Mouse (Mus musculus): ENCODE data around the gene Galt.

The Galt gene

DNA sequence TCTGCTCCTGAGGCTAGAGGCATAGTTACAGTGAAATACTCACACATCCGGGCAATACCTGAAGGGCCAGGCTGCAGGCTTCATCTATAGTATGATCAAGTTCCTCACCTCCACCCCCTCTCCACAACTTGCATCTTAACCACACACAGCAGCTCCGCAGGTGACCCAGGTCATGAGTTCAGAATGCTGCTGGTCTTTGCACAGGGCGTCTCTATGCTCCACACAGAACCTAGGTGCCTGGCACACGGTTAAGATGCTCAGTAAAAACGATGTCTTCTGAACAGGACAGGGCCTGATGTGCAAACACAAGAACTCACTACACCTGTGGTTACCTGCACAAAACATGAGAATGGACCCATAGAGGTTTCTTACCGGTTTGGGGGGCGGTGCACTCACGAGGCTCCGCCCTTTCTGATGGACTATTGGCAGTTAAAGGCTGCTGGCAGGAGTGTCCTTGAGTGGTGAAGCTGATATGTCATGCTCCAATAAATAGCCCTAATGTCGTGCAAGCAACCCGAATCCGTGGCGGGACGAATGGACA lies at the start of gene Galt:
Gene Galt, plus strand, starts transcription at position 432 of the 541 bp plus-strand sequence.
- peak; percentile 90 for DNase-seq

DNA sequence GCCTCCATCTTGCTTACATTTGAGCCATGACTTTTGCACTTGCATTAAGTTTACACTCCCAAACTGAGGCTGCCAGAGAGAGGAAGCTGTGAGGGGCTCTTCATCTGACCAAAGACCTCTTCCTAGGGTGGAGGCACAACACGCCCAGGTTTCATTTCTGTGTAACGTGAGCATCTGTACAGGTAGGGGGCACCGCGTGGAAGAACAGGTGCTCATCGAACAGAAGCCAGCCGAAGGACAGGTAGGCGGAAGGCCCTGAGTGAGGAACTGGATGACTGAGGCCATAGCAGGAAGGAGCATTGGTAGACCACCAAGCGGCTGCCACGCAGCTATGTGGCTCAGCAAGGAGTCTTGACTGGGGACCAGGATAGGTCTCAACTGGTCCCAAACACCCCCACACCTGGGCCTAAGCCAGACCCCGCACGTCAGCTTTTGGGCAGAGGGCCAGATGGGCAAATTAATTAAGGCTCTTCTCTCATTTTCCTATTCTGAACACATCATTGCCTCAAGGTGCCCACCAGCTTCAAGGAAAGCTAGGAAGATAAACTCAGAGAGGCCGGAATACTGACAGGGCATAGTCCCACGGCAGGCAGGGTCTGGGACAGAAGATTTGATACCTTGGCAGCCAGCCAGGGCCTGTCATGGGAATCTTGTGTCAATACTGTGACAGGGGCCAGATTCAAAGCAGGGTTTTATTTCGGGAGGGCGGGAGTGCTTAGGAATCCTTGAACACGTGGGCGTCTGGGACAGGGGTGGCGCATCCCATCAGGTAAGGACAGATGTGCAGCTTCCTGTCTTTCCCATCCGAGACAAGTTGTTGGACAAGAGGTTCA lies 48.9 kb upstream of the Galt start:
- peak; percentile 59 for DNase-seq

DNA sequence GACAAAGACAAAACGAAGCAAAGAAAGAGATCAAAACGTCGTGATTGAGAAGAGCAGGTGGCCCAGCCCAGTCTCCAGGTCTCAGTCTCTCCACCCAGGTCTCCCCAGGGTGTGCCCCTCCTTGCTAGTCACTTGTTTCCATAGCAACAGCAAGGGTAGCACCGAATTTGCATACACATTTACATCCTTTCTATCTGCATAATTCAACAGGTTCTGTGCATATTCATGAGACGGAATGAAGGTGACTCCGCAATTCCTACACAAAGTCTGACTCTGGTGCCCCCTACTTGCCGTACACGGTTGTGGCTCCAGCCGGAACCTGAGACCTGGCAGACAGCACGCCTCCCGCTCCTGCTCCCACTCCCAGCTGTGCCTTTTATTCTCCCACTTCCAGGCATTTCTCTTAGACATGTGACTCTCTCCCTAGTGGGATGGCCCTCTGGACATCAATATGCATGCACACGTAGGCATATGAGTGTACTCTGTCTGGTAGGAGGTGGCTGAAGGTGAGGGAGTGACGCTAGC lies 48.0 kb upstream of the Galt start:
- peak; percentile 81 for DNase-seq

DNA sequence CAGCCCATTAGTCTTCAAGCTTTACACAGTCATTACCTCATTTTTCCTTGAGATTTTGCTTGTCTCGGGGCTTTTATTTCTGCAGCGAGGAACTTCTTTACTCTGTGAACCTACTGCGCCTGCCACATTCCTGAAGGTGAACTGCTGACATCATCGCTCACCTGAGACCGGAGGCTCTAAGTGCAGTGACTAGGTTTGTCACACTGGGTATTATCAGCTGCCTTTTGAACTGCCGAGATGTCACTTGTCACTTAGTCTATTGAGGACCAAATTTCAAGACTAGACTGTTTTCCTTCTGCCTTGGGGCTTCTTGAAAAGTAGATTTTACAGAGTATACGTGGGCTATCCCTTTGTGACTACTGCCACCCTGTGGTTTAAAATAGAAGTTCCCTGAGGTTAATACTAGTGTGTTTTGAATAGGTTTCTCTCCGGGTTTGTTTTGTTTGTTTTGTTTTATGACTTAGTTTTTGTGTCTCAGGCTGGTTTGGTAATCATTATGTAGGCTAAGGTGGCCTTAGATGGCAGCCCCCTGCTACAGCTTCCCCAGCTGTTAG lies 46.8 kb upstream of the Galt start:
- DNase-seq, result no peak

DNA sequence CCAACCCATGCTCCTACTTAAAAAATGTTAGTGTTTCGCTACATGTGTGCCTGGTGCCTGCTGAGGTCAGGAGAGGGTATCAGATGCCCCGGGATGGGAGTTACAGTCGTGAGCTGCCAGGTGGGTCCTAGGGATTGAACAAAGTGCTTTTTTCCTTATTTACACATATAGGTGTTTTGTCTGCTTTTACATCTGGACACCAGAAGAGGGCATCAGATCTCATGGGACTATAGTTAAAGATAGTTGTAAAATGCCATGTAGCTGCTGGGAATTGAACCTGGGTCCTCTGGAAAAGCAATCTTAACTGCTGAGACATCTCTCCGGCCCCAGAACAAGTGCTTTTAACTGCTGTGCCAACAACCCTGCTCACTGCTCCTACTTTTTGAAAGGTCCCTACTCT lies 44.8 kb upstream of the Galt start:
- DNase-seq, result no peak

DNA sequence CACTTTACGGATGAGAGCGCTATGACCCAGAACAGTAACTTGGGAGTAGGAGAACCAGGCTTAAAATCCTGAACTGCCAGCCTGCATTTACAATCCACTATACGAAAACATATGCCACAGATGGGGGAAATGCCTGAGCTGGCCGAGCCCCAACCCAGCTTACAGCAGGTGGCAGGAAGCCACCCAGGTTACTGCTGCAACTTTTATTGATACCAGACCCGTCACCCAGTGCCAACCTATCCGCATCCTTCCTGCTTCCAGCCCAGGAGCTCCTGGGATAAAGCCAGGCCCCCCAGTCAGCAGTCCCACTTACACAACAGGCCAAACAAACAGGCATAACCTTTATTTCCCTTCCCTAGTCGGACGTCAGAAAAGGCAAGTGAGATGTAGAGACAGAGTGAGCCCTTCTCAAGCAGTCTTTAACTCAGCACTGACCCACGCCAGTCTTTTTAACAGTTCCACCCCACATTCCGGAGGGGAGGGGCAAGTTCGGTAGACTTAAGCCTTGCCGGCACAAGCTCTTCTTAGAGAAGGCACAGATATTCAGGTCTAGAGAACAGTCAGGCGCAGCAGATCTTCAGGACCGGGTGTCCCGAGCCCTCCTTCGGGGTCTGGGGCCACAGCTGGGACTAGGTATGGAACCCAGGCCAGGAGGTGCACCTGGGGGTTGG lies 43.2 kb upstream of the Galt start:
- peak; percentile 77 for DNase-seq

DNA sequence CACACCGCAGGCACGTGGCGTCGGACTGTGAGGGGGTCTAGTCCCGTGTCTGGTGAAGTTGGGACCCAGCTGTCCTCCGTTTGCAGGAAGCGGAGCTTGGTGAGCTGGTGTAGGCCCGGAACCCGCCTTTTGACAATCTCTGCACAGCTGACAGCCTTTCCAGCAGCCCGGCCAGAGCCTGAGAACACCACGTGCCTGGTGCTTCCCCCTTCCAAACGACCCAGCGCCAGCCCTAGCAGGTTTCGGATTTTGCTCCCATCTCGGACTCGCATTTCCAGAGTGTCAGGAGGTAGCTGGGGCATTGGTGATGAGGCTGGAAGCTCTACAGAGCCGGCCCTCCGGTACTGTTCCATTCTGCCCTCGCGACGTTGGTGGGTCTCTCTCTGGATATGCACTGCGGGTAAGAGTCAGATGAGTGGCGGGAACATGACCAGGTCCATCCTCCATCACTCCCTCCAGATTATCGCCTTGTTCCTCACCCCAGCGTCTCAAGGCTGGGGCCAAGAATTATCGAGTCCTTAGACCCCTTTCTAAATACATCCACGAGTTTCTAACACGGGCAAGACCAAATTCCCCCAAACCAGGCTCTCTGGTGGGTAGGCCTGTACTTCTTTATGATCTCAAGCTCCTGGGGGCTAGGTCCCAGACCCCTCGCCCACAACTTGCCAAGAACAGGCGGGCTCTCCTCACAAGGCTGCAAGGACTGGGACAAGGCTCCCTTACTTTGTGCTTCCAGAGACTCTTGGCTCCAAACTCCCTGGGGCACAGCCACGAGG lies 42.4 kb upstream of the Galt start:
- peak; percentile 63 for DNase-seq

DNA sequence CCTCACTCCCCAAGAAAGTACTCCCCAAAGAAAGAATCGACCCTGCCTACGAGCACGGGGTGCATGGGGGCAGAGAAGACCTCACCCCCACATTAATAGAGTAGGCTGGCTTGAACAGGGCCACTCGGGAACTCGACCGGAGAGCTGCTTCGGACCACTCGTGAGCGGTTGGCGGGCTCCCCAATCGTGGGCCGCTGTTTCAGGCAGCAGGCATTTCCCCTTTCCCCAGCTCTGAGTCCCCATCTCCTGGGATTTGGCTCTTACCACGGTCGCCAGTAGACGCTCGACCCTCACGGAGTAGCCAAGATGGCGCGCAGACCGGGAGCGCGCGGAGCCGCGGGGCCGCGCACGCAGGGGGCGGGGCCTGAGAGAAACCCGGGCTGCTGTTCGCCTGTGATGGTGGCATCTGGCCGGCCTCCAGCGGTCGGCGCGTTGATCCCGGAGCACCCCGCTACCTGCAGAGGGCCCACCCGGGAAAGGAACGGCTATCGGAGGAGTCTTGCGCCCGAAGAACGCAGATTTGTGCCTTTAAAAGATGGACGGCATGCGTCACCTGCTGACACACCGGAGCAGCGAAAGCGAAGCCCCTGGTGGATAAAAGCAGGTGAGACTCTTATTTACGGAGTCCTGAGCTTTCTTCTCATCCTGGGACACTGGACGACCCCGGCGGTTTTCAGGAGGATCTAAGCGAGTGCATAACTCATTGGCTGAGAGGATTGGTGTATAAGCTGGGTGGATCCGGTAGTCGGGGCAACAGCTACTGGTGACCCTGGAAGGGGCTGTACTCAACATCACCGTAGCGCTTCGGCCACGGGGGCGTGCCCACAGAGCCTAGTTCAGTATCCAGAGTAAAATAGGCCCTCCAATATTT lies 41.6 kb upstream of the Galt start, which contains the start of gene Rpp25l:
Gene Rpp25l, minus strand, starts transcription at position 338 of the 871 bp plus-strand sequence.
- peak; percentile 89 for DNase-seq

DNA sequence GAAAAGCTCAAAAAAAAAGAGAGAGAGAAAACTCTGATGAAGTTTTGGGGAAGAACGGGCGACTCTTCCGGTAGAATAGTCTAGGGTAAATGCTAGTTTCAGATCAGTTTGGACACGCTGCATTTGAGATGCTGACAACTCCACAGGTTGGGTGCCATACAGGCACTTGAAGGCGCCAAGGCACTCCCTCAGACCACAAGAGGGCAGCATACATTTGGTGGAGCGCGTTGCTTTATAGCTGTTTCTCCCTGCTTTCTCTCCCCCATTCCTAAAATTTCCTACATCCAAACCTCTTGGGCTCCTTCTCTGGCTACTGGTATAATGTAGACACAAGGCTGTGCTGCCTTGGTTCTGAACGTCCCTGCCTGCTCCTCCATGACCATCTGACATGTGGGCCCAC lies 40.8 kb upstream of the Galt start:
- peak; percentile 78 for DNase-seq

DNA sequence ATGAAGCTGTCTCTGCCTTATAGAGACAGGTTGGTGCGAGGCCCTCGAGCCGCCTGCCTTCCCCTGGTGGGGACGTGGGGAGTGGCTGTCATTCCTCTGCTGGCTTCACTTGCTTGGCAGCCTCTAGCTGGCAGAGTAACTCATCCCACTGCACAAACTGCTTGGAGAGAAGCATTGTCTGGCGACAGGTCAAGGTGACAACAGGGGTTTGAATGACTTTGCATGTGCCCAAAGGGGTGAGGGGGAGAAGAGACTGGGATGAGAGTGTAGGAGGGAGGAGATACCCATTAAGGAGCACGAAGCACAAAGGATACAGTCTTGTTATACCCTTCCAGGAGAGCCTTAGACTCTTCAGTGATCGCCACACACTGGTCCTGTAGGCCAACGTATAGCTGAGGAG lies 39.9 kb upstream of the Galt start:
- peak; percentile 60 for DNase-seq

DNA sequence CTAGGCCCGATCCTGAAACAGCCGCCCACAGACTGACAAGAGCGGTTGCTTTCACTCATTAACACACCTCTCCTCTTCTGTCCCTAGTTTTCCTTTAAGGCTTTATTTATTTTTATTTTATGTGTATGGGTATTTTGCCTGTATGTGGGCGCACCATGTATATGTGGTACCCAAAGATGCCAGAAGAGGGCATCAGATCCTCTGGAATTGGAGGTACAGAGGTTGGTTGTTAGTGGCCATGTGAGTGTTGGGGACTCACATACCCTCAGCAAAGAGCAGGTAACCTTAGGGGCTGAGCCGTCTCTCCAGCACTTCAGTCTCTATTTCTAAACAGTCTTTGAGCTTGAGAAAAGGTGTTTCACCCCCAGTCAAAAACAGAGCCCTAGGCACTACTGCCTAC lies 39.4 kb upstream of the Galt start:
- peak; percentile 59 for DNase-seq

DNA sequence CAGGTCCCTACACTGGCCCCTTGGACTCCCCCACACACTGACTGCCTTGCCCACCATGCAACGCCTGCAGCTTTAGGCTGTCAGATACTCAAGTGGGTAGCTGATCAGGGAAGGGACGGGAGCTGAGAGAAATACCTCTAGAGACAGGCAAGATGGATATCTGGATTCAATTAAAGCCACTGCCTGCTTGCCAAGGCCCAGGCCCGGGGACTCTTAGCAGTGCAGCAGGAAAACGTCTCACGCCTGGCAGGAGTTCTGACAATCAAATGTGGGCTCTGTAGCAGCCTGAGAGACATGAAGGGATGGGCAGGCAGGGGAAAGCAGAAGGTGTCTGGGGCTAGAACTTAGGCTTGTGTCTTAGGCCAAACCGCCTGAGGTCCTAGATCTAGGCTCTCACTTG lies 38.2 kb upstream of the Galt start:
- no peak for DNase-seq

DNA sequence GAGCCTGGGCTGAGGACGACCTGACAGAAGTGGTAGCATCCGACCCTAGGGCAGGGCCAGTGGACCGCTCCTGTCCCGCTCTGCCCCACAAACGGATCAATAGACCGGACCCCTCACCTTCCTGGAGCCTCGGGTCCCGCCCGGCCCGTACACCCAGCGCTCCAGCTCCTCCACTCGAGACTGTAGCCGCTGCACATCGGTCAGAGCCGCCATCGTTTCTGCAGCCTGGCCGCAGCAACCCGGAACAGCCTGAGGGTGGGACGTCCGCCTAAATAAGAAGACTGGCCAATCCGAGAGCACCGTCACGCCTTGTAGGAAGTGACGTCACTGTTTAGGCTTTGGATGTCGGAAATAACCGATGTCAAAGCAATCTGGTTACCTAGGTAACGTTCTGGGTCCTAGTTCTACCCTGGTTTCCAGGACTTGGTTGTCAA lies 32.1 kb upstream of the Galt start, which contains the start of gene Dctn3:
Gene Dctn3, minus strand, starts transcription at position 253 of the 434 bp plus-strand sequence.
- DNase-seq, result peak; percentile 95

DNA sequence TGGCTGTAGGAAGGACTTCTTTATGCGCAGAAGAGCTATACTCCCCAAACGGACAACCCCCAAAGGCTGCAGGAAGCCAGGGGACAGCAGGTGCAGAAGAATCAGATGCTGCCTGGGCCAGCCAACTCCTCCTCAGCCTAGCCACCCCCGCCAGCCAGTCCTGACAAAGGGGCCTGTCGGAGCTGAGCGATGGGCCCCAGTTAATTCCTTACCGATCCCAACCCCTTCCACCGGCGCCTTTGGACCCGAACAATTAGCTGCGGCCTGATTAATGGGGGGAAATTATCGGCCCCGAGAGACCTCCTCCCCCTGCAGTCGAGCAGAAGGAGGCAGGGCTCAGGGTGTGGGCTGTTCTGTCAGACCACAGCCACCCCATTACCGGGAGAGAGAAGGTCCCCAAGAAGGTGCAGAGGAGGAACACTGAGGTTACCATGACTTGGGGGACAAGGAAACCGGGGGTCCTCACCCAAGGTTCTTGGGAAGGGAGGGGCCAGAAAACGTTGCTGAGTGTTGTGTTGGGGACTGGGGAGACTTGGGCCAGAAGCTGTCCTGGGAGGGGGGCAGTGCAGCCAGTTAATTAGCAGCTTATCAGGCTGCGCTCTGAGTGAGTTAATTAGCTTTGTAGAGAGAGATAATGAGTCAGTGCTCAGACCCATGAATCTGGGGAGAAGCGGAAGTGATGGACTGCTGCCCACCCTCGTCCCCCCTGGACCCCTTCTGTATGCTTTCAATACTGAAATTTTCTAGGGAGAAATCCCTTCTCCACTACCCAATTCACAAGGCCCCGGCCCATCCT lies 28.0 kb upstream of the Galt start:
- no peak for DNase-seq

DNA sequence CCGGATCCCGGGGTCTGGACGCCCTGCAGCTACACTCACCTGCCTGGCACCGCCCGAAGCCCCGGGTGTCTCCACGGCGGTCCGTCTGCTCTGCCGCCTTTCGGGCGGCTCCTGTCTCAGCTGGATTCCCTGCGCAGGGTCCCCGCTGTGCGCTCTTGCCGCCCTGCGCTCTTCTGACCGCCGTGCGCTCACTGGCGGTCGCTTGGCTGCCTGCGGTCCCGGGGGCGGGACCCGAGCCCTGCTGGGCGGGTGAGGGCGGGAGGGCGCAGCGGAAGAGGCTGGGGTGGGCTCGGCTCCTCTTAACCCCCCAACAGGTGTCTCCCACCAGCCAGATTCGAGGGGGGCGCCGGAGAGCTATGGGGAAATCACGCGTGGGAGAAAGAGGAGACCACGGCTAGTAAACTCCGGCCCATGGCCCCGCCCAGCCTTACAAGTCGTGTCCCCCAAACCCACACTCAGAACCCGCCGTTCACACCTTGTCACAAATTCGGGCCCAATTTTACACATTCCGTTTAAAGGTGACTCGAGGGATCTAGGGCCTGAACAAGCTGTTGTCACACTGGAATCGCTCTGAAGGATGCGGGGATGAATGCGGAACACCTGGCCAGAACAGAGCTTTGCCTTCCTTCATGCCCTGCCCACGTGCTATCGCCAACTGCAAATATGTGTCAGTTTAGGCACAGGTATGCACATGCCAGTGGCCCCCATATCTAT lies 23.8 kb upstream of the Galt start, which contains the start of gene Arid3c:
Gene Arid3c, minus strand, starts transcription at position 91 of the 714 bp plus-strand sequence.
- no peak for DNase-seq

DNA sequence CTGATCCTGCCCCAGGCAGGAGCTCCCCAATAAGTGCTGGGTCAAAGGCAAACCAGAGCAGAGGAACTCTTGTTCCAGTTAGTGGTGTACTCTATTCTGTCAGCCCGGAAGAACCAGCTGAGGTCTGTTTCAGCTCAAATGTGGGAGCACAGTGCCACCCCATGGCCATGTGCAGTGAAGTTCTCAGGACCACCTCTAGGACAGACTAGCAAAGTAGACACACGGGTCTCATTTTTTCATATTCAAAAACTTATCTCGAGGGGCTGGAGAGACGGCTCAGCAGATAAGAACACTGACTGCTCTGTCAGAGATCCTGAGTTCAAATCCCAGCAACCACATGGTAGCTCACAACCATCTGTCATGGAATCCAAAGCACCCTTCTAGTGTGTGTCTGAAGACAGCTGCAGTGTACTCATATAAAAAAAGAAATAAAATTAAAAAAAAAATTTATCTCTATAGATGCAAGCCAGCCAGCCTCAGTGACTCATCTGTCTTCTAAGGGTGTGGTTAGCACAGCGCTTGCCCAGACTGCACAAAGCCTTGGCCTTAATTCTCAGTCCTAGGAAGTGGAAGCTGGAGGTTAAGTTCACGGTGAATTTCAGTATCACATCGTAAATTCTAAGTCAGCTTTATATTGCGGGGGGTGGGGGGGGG lies 17.3 kb upstream of the Galt start:
- DNase-seq, result peak; percentile 66

DNA sequence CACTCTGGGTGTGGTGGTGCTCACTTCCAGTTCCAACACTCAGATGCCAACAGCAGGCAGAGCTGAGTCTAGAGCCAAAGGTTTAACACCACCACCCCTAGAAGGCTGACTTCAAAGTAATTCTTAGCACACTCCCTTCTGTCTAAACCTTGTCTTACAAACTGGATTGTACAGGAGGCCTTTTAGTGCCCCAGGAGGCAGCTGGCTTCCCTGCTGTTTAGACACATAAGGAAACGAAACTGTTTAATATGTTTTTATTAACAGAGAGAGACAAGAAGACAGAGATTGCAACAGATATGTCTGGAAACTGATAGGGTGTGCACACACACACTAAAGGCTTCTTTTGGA lies 16.8 kb upstream of the Galt start:
- DNase-seq, result no peak

DNA sequence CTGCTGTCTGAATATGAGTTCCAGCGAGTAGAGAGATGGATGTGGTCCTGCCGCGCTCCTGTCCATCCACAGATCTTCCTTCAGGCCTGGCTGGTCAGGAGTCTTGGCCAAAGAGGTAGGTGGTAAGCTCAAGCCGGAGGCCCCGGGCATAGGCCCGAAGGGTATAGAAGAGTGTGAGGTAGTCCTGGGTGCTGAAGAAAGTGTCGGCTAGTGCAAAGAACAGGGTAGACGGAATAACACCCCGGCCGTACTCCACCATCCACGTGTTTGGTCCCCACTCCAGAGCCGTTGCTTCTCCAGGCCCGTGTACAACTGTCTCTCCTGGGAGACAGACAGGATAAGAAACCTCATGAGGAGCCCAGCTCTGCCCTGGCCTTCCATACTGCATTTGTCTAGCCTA lies 15.8 kb upstream of the Galt start:
- no peak for DNase-seq

Measured in cerebellum, adult 9-11 months (tissue).